Mouse (Mus musculus): ENCODE measurements at regions not wholly inside any gene's neighbourhood (a gene's known extent, or its start where the extent isn't known, plus 50 kb on each side); places are given as distances from the start of the nearest gene placed in this dataset.

DNA sequence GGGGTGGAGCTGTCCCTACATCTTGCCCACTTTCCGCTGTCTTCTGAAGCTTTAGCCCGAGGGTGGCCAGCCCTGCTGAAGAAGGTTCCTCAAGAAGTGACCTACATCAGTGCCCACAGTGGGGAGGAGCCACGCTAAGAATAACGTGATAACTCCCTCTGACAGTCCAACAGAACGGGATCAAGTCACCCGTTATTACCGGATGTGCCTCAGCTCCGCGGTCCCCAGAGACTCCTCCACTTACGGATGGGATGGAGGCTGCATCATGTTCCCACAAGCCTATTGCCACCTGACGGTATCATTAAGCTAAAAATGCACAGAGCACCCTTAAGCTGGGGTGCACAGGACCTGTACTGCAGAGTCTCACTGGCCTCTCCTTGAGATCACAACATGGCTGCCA lies 63.2 kb upstream of the Runx3 start:
- TF ChIP-seq POLR2A (IDR thresholded peaks at IDR 0.05; ENCODE audit: insufficient read length, low read depth) = no peak
- no peak for TF ChIP-seq USF1 (IDR thresholded peaks at IDR 0.05; ENCODE audit: low read depth)
- no peak for TF ChIP-seq REST (IDR thresholded peaks at IDR 0.05; ENCODE audit: insufficient read depth, insufficient read length)
- TF ChIP-seq CEBPB (IDR thresholded peaks at IDR 0.05; ENCODE audit: insufficient read depth, poor library complexity, severe bottlenecking) = no peak
- TF ChIP-seq TCF12 (IDR thresholded peaks at IDR 0.05; ENCODE audit: insufficient read depth, poor library complexity, severe bottlenecking) = no peak
- TF ChIP-seq MYOG (IDR thresholded peaks at IDR 0.05; ENCODE audit: control insufficient read depth in 1 of 3, insufficient read depth in 1 of 3, insufficient read length in 2 of 3, low read depth in 2 of 3) = no peak
- no peak for TF ChIP-seq MYOD1 (IDR thresholded peaks at IDR 0.05; ENCODE audit: control insufficient read depth in 1 of 3, insufficient read length in 2 of 3, low read depth in 2 of 3)
- no peak for TF ChIP-seq E2F4 (IDR thresholded peaks at IDR 0.05; ENCODE audit: insufficient read depth)
- TF ChIP-seq TCF3 (IDR thresholded peaks at IDR 0.05; ENCODE audit: insufficient read length, low read depth) = no peak
- TF ChIP-seq MAX (IDR thresholded peaks at IDR 0.05; ENCODE audit: low read depth) = no peak
- no peak for TF ChIP-seq POLR2AphosphoS2 (IDR thresholded peaks at IDR 0.05; ENCODE audit: insufficient read length, low read depth)
- no peak for TF ChIP-seq SRF (IDR thresholded peaks at IDR 0.05; ENCODE audit: control insufficient read depth, insufficient read length, low read depth)

Measured in myocyte (in vitro differentiated cells).